Mouse (Mus musculus) heart, embryonic 14.5 days (tissue): ENCODE data around the gene Ilkap. TPM values are rescaled to one million over a fixed set of nuclear protein-coding genes. Genes with fewer than 3 reads are reported as not detected.

Source experiments
- ATAC-seq: fragments of 200-750 bp; cut with Nextera tagmentation; 2 replicates; pipeline ENCODE4 v1.8.0; 2017; ENCODE audit warnings: low read depth, moderate TSS enrichment; ENCODE audit not compliant: insufficient number of reproducible peaks, insufficient read depth, low FRiP score
- H3K27ac ChIP-seq, 2 experiments: fragments of 200-500 bp in 1 of 2; fragments of 300-500 bp in 1 of 2; sonication (generic) in 1 of 2; replicated peaks in 1 of 2; 2 replicates each; pipeline ENCODE4 v1.5.1; 2012 to 2014; ENCODE audit warnings: low read depth in 2 of 2, low read length in 2 of 2, control low read depth in 1 of 2, mild to moderate bottlenecking in 1 of 2, mixed read lengths in 1 of 2; ENCODE audit not compliant: control insufficient read depth in 1 of 2, insufficient read depth in 1 of 2
- H3K27me3 ChIP-seq: fragments of 300-500 bp; sonication (generic); 2 replicates; pipeline ENCODE4 v1.6.1; 2014; ENCODE audit warnings: mild to moderate bottlenecking, low read length, control low read depth; ENCODE audit not compliant: control insufficient read depth, insufficient read depth
- H3K36me3 ChIP-seq: fragments of 300-500 bp; sonication (generic); 2 replicates; pipeline ENCODE4 v1.6.1; 2014; ENCODE audit warnings: mild to moderate bottlenecking, control low read depth, low read length, mixed read lengths; ENCODE audit not compliant: control insufficient read depth, insufficient read depth
- H3K4me1 ChIP-seq, 2 experiments: fragments of 200-500 bp in 1 of 2; fragments of 300-500 bp in 1 of 2; sonication (generic) in 1 of 2; 2 replicates each; pipeline ENCODE4 v1.6.1; 2012 to 2014; ENCODE audit warnings: low read length in 2 of 2, control low read depth in 1 of 2, mixed read lengths in 1 of 2; ENCODE audit not compliant: control insufficient read depth in 2 of 2, insufficient read depth in 2 of 2
- H3K4me2 ChIP-seq: fragments of 300-500 bp; sonication (generic); 2 replicates; pipeline ENCODE4 v1.6.1; 2014; ENCODE audit warnings: mild to moderate bottlenecking, low read length
- H3K4me3 ChIP-seq, 2 experiments: fragments of 200-500 bp in 1 of 2; fragments of 300-500 bp in 1 of 2; sonication (generic) in 1 of 2; 2 replicates each; pipeline ENCODE4 v1.5.1; 2012 to 2014; ENCODE audit warnings: low read length in 2 of 2, mild to moderate bottlenecking in 2 of 2, control low read depth in 1 of 2, low read depth in 1 of 2, moderate library complexity in 1 of 2; ENCODE audit not compliant: control insufficient read depth in 1 of 2, insufficient read depth in 1 of 2
- H3K9ac ChIP-seq: fragments of 300-500 bp; sonication (generic); 2 replicates; pipeline ENCODE4 v1.6.1; 2014; ENCODE audit warnings: mild to moderate bottlenecking, low read length
- H3K9me3 ChIP-seq: fragments of 300-500 bp; sonication (generic); 2 replicates; pipeline ENCODE4 v1.6.1; 2016; ENCODE audit warnings: low read length, control low read depth; ENCODE audit not compliant: control insufficient read depth
- WGBS: fragments of 180-500 bp; shearing (Covaris S2); extraction: QIAGEN DNeasy Blood & Tissue Kit; methylation state at CpG from one replicate; pipeline ENCODE4 v1.1.7; 2014; 5-methylcytosine and 5-hydroxymethylcytosine counted together
- polyA plus RNA-seq: library from polyadenylated mRNA; unstranded; fragments of >200 nt; fragmentation: Nextera tagmentation; extraction: Ambion mirVana; gene quantifications from 2 replicates; pipeline ENCODE4 v1.2.1, GENCODE M21; 2014

Gene Ilkap
- polyA plus RNA-seq, 1 experiment from 2014 or later, result 108 TPM

DNA sequence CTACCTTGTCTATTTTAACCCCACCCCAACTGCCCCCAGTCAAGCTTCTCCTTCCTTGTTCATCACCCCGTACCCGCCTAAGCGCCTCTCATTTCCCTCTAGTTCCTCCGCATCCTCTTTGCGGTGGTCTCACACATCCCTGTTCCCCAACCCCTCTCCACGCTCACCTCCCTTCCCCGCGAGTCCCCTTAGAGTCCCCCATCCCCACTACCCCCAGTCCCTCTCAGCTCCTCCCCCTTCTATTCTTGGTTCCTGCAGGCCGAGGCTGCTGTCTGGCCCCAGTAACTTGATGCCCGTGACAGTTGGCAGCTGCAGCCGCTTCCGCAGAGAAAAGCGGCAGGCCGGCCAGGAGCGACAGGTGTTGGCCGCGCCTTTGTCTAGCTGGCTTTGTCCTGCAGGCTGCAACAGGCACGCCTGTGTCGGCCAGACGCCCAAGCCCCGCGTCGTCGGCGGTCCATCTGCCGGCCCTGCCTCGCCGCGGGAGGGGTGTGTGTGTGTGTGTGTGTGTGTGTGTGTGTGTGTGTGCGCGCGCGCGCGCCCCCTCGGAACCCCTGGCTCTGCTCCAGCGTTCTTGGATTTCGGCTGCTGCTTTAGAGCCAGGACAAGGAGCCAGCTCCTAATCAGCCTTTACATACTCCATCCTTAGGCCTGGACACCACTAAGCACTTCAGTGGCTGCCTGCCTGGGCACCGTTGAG lies 15.4 kb upstream of the Ilkap start, which contains the start of gene Hes6:
Gene Hes6 (minus strand): TSS at position 141 of the 697 bp plus-strand sequence.
- Histone ChIP-seq H3K9ac (peak within 1 kb of the TSS; percentile 94), H3K27ac (peak within 1 kb of the TSS; percentile 100), H3K36me3 (peaks cover 22% of the 10 kb centered on the region), H3K27me3 (no peaks in the 10 kb centered on the region), H3K4me1 (peaks cover 23 to 27% of the 10 kb centered on the region in 2 experiments), H3K4me2 (peak within 1 kb of the TSS; percentile 95), H3K4me3 (peak within 1 kb of the TSS; percentile 83 to 88), H3K9me3 (no peaks in the 10 kb centered on the region)
- 2% methylated on average over 38 of the region's 39 CpGs for WGBS
- ATAC-seq, result peak; percentile 73

- peak overlapping the region; percentile 95 for H3K4me2 ChIP-seq
- H3K4me3 ChIP-seq, result peak overlapping the region; percentile 54 to 83
- peaks cover 23 to 27% of the 10 kb centered on the region in 2 experiments for H3K4me1 ChIP-seq
- H3K27ac ChIP-seq, result peak overlapping the region; percentile 100
- no peaks in the 10 kb centered on the region for H3K9me3 ChIP-seq
- ATAC-seq, result no peak
- peak overlapping the region; percentile 94 for H3K9ac ChIP-seq
- H3K27me3 ChIP-seq, result no peaks in the 10 kb centered on the region
- WGBS, result under 1% methylated on average over 14 of the region's 14 CpGs
- H3K36me3 ChIP-seq, result peaks cover 20% of the 10 kb centered on the region
Measured at GRCm38 (mm10) chr1:91413536-91413897, 14.9 kb upstream of the Ilkap start.

- Histone ChIP-seq H3K27ac (peak overlapping the region; percentile 100), H3K4me1 (peaks cover 23 to 27% of the 10 kb centered on the region in 2 experiments), H3K4me3 (peak overlapping the region; percentile 83 to 88), H3K36me3 (peaks cover 15% of the 10 kb centered on the region), H3K27me3 (no peaks in the 10 kb centered on the region), H3K9ac (peak overlapping the region; percentile 94), H3K4me2 (peak overlapping the region; percentile 95), H3K9me3 (no peaks in the 10 kb centered on the region)
- under 1% methylated on average over 34 of the region's 34 CpGs for WGBS
- peak; percentile 90 for ATAC-seq
Measured at GRCm38 (mm10) chr1:91413030-91413506, 14.5 kb upstream of the Ilkap start.

- no peaks in the 10 kb centered on the region for H3K27me3 ChIP-seq
Measured at GRCm38 (mm10) chr1:91412286-91413029, 13.8 kb upstream of the Ilkap start.

GRCm38 (mm10) chr1:91411631-91412285 lies 13.1 kb upstream of the Ilkap start:
- peak overlapping the region; percentile 83 to 88 for H3K4me3 ChIP-seq
- peak overlapping the region; percentile 94 for H3K9ac ChIP-seq
- peaks cover 2% of the 10 kb centered on the region for H3K36me3 ChIP-seq
- no peaks in the 10 kb centered on the region for H3K27me3 ChIP-seq
- H3K4me1 ChIP-seq, result peaks cover 23 to 27% of the 10 kb centered on the region in 2 experiments
- no peak for ATAC-seq
- peak overlapping the region; percentile 95 for H3K4me2 ChIP-seq
- 71% methylated on average over 8 of the region's 8 CpGs for WGBS
- no peaks in the 10 kb centered on the region for H3K9me3 ChIP-seq
- H3K27ac ChIP-seq, result no peak overlapping the region

More at GRCm38 (mm10) chr1:91412286-91413029, 13.8 kb upstream of the Ilkap start:
- H3K4me2 ChIP-seq, result peak overlapping the region; percentile 95
- H3K9ac ChIP-seq, result peak overlapping the region; percentile 94
- 6% methylated on average over 65 of the region's 65 CpGs for WGBS
- ATAC-seq, result peak; percentile 5; the same call in 1 of the 2 replicates
- H3K9me3 ChIP-seq, result no peaks in the 10 kb centered on the region
- H3K27ac ChIP-seq, result peak overlapping the region; percentile 81 to 100
- H3K4me1 ChIP-seq, result peaks cover 23 to 27% of the 10 kb centered on the region in 2 experiments
- H3K4me3 ChIP-seq, result peak overlapping the region; percentile 83 to 88
- H3K36me3 ChIP-seq, result peaks cover 9% of the 10 kb centered on the region

DNA sequence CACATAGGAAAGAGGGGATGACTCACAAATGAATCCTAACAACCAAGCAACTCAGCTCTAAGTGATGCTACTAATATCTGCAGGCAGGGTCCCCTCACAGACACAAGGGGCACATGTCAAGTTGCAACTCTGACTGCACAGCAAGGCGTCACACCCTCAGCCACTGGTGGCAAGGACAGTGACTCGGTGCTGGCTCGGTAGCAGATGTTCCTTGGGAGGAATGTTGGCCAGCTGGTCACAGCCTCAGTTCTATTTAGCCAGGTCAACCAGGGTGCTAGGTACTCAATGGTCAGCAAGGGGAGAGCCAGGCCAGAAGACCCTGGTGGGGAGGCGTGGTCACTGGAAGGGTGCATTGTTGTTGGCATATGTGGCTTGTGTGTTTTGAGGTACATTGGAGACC lies 9.2 kb upstream of the Ilkap start:
- 76% methylated on average over 4 of the region's 4 CpGs for WGBS

GRCm38 (mm10) chr1:91405406-91406169 lies 7.0 kb upstream of the Ilkap start:
- ATAC-seq, result no peak

More for the DNA sequence above, 9.2 kb upstream of the Ilkap start:
- Histone ChIP-seq H3K4me1 (peaks cover 11% of the 10 kb centered on the region in 2 experiments; a peak in 3 of 4 replicates), H3K4me2 (no peak overlapping the region), H3K9ac (no peak overlapping the region), H3K9me3 (no peaks in the 10 kb centered on the region), H3K27ac (no peak overlapping the region), H3K27me3 (no peaks in the 10 kb centered on the region), H3K36me3 (no peaks in the 10 kb centered on the region), H3K4me3 (no peak overlapping the region)
- ATAC-seq, result no peak

More at GRCm38 (mm10) chr1:91405406-91406169, 7.0 kb upstream of the Ilkap start:
- Histone ChIP-seq H3K27ac (no peak overlapping the region), H3K4me2 (no peak overlapping the region), H3K36me3 (no peaks in the 10 kb centered on the region), H3K4me1 (no peaks in the 10 kb centered on the region), H3K4me3 (no peak overlapping the region), H3K9ac (no peak overlapping the region), H3K9me3 (no peaks in the 10 kb centered on the region), H3K27me3 (no peaks in the 10 kb centered on the region)
- 44% methylated on average over 23 of the region's 23 CpGs for WGBS
